Mouse (Mus musculus): ENCODE data around the gene Ccnb2. TPM values are rescaled to one million over a fixed set of nuclear protein-coding genes. Genes with fewer than 3 reads are reported as not detected.

Gene Ccnb2
- total and polyA plus RNA-seq, 3 experiments = 1.5 to 3.2 (median 1.6) TPM

DNA sequence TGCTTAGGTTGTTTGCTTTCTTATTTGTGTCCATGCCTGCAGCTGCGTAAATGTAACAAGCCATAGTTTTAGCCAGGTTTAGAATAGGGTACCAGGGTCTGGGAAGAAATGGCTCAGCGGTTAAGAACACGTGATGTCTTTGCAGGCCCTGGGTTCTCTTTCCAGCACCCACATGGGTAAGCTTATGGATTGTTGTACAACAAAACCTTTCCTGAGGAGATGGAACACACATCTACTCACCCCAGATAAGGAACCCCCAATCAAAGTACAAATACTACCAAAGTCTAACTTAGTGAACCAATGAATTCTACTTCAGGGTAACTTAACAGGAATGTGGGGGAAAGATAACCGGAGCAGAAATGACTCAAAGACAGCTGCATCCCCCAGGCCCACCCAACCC, 36.9 kb downstream of the Ccnb2 start:
- DNase-seq = no peak

DNA sequence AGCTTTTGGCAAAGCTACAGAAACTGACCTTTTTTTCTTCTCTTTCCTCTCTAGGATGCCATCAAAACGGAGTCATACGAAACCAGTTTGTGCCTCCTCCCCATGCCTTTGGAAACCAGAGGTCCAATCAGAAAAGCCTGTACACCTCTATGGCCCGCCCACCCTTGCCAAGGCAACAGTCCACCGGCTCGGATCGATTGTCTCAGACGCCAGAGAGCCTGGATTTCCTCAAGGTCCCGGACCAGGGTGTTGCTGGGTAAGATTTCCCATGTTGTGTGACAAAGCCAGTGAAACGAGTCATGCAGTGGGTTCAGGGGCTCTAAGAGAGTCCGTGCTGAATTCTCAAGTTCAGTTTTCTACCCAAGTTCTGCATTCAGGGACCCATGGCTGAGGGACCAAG, 37.6 kb downstream of the Ccnb2 start:
- no peak for DNase-seq

DNA sequence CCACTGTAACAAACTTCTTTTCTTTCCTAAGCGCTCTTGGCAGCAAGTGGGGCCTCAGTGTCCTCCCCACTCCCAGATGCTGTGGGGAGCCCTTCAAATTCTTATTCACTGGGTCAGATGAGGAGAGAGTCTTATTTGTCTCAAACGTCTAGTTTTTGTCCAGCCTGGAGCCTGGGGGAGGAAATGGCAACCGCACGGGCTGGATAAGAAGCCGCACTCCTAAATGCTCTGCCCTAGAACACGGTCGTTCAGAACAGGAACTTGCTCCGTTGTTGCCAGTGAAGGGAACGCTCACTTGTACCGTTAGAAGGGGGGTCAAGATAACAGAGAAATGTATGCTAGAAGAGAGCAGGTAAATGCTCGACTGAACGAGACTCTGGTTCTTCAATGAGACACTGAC, 39.3 kb downstream of the Ccnb2 start:
- no peak for DNase-seq

DNA sequence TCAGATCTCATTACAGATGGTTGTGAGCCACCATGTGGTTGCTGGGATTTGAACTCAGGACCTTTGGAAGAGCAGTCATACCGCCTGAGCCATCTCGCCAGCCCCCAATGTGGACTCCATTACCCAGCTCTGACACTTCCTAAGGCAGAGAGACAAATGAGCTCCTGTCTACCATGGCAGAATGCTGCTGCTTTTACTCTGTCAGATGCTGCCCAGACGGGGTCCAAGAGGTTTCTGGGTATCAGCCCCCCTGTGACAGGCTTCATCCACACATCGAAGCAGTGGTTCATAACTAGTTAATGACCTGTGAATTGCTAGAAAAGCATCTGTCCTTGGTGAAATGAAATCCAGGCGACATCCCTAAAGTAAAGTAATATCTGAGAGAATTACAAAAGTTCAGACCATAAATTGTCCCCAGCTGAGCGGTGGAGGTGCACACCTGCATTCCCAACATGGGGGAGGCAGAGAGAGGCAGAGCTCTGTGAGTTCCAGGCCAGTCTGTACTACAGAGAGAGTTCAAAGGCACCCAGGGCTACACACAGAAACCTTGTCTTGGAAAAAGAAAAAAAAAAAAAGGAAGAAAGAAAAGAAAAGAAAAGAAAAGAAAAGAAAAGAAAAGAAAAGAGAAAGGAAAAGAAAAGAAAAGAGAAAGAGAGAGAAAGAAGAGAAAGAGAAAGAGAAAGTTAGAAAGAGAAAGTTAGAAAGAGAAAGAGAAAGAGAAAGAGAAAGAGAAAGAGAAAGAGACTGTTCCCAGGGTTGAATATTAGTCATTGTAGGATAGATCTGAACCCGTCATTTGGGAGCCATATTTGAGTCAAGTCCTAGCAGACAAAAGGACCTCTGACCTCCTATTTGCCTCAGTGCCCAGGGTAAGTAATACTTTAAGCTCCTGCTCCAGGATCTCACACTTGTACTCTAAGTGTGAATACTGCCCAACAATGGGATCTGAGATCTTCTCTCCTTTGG, 41.6 kb downstream of the Ccnb2 start:
- DNase-seq = no peak

DNA sequence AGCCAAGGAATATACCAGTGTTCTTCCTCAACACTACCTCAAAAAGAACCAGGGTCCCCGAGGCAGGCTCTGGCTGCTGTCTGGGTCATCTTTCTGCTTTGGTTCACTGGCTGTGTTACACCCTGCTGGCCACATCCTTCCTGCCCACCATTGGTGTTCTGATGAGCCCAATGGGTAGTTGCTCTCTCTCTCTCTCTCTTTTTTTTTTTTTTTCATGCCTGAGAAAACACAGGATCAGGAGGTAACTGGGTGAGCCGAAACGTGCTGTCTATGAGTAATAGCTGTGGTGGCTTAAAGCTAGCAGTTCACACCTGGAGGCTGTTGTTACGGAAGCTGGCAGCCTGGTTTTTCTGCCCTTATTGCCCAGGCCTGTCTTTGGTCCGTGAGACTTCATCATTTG, 49.7 kb downstream of the Ccnb2 start:
- no peak for DNase-seq

DNA sequence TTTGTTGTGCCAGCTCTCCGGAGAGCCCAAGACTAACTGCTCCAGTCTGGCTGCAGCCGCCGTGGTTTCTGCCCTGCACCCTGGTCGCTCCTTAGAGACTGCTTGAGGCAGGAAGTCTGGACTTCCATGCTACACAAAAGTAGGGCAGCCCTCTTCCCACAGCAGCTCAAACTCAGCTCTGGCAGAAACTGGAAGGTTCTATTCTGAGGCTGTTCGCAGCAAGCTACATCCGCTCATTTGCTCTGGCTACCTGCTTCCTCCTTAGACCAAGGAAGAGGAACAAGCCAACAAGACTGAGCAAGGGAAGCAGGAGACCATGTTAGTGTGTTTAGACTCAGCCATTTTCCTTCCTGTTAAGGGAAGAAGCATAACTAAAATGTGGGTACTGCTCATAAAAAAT, 54.4 kb downstream of the Ccnb2 start:
- DNase-seq = no peak

DNA sequence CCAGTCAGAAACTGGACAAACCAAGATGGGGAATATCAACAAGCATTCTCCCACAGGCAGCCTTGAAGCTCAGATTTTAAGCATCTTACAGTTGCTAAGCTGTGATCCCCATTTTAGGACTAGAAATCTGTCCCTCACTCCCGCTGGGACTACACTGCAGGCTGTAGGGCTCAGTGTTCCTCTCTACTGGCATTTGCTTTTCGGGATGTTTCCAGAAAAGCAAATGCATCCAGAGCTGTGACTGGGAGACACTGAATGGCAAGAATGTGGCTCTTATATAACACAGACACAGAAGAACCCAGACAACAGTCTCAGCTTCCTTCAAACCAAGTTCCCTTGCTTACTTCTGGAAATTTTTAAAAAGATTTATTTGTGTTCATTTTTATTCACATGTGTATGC, 55.4 kb downstream of the Ccnb2 start:
- DNase-seq = no peak

DNA sequence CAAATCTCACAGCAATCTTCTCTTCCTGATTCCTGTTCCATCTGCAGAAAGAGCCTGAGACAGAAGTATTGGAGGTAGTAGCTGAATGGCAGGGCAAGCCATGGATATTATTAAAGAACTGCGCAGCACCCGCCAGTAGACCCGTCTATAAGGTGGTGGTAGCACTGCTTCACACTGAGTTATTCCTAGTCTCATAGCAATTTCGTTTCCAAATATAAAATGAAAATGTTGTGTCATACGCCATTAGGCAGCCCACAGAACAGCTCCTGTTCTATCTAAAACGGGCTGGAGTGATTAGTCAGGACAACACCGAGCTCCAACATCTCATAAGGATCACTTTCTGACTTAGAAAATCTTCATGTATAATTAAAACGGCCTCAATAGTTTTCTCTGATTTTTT, 56.6 kb downstream of the Ccnb2 start:
- DNase-seq = no peak

DNA sequence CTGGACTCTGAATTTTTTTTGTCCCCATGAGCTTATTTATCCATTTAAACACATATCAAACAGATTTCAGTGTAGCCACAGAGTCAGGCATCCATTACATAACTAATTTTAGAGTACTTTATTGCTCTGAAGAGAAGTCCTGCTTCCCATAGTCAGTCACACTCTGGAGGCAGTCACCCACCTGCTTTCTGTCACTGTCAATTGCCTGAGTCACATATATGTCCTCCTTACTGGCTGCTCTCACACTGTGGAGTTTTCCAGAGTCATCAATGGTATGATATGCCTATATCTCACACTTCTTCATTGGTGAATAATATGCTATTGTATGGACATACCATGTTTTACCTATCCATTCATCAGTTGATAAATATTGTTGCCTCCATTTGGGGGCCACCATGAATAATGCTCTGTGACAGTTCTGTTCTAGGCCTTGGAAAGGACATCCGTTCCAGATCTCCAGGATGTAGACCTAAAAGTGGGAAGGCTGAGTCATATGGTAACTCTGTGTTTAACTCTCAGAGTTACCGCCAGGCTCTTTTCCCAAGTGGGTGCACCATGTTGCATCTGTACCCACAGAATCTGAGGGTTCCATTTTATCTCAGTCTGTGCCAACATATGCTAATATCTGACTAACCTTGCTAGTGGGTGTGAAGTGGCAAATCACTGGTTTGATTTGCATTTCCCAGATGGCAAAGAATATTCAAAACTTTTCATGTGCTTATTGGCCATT, 61.8 kb downstream of the Ccnb2 start:
- DNase-seq = no peak

Small RNAs within 50 kb of the gene (microRNA-seq; reads per million reads assigned to microRNA genes)
- gene Mir5626 = 0 reads per million in 2 experiments

Other genes with a start within 250 kb of the Ccnb2 start
- gene Myo1e, start 214.2 kb downstream of the Ccnb2 start, total RNA-seq (2021) = 10 to 100 TPM; 23.4 to 29.3 TPM
- 3.1 and 4.2 TPM in 2 replicates for gene Myo1e, start 214.2 kb downstream of the Ccnb2 start, polyA plus RNA-seq (2012; rRNA removed)
- 10 to 100 TPM; 30.4 to 47.4 TPM for gene Rnf111, start 82.2 kb upstream of the Ccnb2 start, total RNA-seq (2021)
- 48.3 and 58.3 TPM in 2 replicates for gene Rnf111, start 82.2 kb upstream of the Ccnb2 start, polyA plus RNA-seq (2012; rRNA removed)
- 10 to 100 TPM; 28.5 to 41.7 TPM for gene Sltm, start 121.2 kb upstream of the Ccnb2 start, total RNA-seq (2021)
- gene Sltm, start 121.2 kb upstream of the Ccnb2 start, polyA plus RNA-seq (2012; rRNA removed) = 3.2 and 5.2 TPM in 2 replicates
- gene Gm10642, start 234.7 kb upstream of the Ccnb2 start, total RNA-seq (2021) = under 1 TPM; 0.35 to 0.69 TPM
- 2.7 and 4.8 TPM in 2 replicates for gene Gm10642, start 234.7 kb upstream of the Ccnb2 start, polyA plus RNA-seq (2012; rRNA removed)
- 10 to 100 TPM; 12.6 to 16.0 TPM for gene Mindy2, start 235.6 kb upstream of the Ccnb2 start, total RNA-seq (2021)
- gene Mindy2, start 235.6 kb upstream of the Ccnb2 start, polyA plus RNA-seq (2012; rRNA removed) = 7.5 and 11.3 TPM in 2 replicates